Mouse (Mus musculus) frontal cortex, postnatal 10 days (tissue): ENCODE measurements around the gene Gm10234.

Source experiments
- DNase-seq, 2 experiments: peaks; one replicate each; pipeline ENCODE4 v3.0.0; 2022; ENCODE audit warnings: low spot score in 2 of 2, mixed read lengths in 1 of 2

Gene Gm10234

DNA sequence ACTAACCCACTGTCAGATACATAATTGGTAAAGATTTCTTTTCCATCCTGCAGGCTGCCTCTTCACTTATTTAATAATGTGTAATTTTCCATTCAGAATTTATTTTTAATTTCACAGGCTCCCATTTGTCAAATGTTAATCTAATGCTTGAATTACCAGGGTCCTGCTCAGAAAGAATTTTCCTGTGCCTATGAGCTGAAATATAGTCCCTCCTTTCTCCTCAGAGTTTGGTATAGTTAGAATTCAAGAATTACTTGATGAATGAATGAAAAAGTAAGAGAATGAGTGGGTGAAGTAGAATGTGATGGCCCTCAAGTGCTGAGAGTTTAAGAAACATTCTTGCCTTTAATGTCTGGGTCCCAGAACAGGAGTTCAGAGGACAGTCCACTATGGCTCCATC lies at the start of gene Gm10234:
Gene Gm10234, plus strand, starts transcription at position 301 of the 400 bp plus-strand sequence.
- DNase-seq, result no peak

- no peak for DNase-seq
Measured at GRCm38 (mm10) chr6:95277633-95278032, 44.3 kb upstream of the Gm10234 start.

DNA sequence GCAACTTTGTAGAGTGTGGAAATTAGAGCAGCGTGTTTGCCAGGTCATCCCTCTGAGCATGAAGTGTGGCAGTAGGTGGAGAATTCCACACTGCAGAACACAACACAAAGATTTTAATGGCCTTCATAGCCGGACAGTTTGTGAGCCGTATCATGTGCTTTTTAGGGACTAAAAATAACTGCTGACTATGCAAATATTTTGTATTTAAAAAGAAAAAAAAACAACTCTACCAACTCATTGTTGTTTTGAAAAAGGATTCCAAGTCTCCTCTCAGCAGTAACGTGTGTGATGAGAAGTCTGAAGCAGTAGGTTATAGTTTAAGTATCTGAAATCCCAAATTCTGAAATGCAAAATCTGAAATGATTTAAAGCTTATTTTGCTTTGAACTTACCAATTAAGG lies 25.9 kb upstream of the Gm10234 start:
- DNase-seq, result no peak

- DNase-seq, result no peak
Measured at GRCm38 (mm10) chr6:95298387-95298786, 23.5 kb upstream of the Gm10234 start.

DNA sequence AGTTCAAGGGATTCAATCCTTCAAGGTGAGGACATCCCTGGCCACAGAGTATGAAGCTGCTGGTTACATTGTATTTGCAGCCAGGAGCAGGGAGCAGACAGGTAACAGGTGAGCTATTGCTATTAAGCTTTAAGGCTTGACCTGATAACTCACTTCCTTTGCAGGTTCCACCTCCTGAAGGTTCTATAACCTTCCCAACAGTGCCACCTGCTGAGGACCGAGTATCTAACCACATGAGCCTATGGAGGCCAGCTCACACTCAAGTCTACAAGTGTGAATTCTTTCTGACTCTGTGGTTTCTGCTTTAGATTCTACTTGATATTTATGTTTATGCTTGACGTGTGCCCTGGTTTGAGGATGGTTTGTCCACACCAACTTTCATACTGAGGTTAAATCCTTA lies 21.3 kb upstream of the Gm10234 start:
- no peak for DNase-seq

DNA sequence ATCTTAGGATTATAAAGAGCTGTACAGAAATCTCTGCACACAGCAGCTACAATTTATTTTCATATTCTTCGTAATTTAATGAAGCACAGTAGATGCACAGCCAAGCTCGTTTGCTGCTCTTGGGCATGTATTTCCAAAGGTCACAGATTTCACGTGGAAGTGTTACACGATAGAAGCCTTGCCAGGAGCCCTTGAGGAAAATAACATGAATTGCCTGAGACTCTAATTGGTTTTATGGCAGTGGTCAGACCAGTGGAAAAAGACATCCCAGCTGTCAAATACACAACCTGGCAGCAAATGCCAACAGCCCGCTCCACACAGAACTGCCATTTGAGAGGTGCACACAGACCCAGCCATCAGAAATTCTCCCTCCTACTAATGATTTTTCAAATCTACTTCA lies 9.3 kb downstream of the Gm10234 start:
- DNase-seq, result no peak

GRCm38 (mm10) chr6:95334781-95335180 lies 12.9 kb downstream of the Gm10234 start:
- peak in 1 of 2 experiments; percentile 11 for DNase-seq

DNA sequence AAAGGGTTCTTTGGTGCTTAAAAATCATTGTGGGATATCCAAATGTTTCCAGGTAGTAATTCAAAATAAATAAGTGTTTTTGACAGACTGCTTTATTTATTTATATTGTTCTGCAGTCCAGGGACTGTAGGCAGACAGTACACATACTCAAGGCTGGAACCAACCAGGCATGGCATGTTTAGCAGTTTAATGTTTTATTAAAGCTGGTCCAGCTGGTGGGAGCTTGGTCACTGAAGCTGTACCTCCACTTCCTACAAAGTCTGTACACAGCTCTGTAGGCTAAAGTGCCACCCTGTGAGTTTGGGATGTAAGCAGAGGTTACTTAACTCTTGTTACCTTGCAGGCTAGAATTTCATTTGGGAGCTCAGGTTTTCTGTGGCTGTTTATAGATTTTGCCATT lies 27.5 kb downstream of the Gm10234 start:
- DNase-seq, result no peak

GRCm38 (mm10) chr6:95353043-95353442 lies 31.1 kb downstream of the Gm10234 start:
- DNase-seq, result no peak

- DNase-seq, result no peak
Measured at GRCm38 (mm10) chr6:95353886-95354285, 32.0 kb downstream of the Gm10234 start.

- DNase-seq, result no peak
Measured at GRCm38 (mm10) chr6:95360084-95360483, 38.2 kb downstream of the Gm10234 start.

GRCm38 (mm10) chr6:95362707-95363106 lies 40.8 kb downstream of the Gm10234 start:
- DNase-seq, result no peak

DNA sequence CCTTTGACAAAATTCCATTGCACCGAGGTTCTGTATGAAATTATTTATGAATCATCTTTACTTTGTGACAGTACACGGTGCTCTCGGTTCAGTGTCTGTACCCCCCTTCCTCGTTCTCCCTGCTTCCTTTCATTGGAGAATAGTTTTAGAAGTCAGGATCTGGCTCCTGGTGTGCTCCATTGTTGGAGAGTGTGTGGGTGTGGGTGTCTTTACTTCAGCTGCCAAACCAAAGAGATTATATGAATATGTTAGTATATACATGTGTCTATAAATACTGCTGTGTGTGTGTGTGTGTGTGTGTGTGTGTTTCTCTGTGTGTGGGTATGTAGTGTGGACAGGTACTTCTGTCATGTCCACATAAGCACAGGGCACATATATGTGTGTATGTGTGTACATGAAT lies 49.9 kb downstream of the Gm10234 start:
- DNase-seq, result no peak
